In genomic region chr1:134493956-134494355, GRCm38 (mm10) we compare ENCODE assay signal across 8 mouse cellular contexts. TPM values are rescaled to one million over a fixed set of nuclear protein-coding genes. Genes with fewer than 3 reads are reported as not detected.
DNase-seq lines count a peak whose midpoint lies in the region; ATAC-seq and TF ChIP-seq lines count a peak whose summit lies in the region.

No protein-coding gene starts in this region.

- TF ChIP-seq CTCF in hindbrain, postnatal 0 days (IDR thresholded peaks at IDR 0.05; ENCODE audit: low read depth), result no peak

- peaks cover 14% of the 10 kb centered on the region for H3K36me3 ChIP-seq in heart, embryonic 16.5 days (ENCODE audit: control insufficient read depth, insufficient read depth)
- peaks cover 13% of the 10 kb centered on the region; the same call in 1 of the 2 replicates for H3K36me3 ChIP-seq in hindbrain, postnatal 0 days (ENCODE audit: insufficient read depth, low read length)
- peaks cover 10% of the 10 kb centered on the region; the same call in 1 of the 2 replicates for H3K36me3 ChIP-seq in midbrain, embryonic 15.5 days (replicated peaks)

- no peaks in the 10 kb centered on the region for H3K27me3 ChIP-seq in heart, embryonic 16.5 days (ENCODE audit: control insufficient read depth, insufficient read depth, low read length)
- no peaks in the 10 kb centered on the region for H3K27me3 ChIP-seq in hindbrain, postnatal 0 days (ENCODE audit: insufficient read depth, low read length)
- H3K27me3 ChIP-seq in midbrain, embryonic 15.5 days (replicated peaks), result no peaks in the 10 kb centered on the region

- no peaks in the 10 kb centered on the region for H3K9me3 ChIP-seq in heart, embryonic 16.5 days (replicated peaks; ENCODE audit: control insufficient read depth, low read length)
- no peaks in the 10 kb centered on the region for H3K9me3 ChIP-seq in hindbrain, postnatal 0 days (ENCODE audit: low read length)
- H3K9me3 ChIP-seq in midbrain, embryonic 15.5 days, result no peaks in the 10 kb centered on the region

- H3K4me3 ChIP-seq in heart, embryonic 16.5 days (ENCODE audit: low read length), result peak overlapping the region; percentile 87
- peak overlapping the region; percentile 80 for H3K4me3 ChIP-seq in hindbrain, postnatal 0 days (ENCODE audit: low read length)
- peak overlapping the region; percentile 54 for H3K4me3 ChIP-seq in midbrain, embryonic 15.5 days

- peak overlapping the region; percentile 88 for H3K4me2 ChIP-seq in heart, embryonic 16.5 days (ENCODE audit: low read depth, low read length)
- H3K4me2 ChIP-seq in hindbrain, postnatal 0 days (ENCODE audit: low read depth, low read length), result peak overlapping the region; percentile 73
- peak overlapping the region; percentile 73 for H3K4me2 ChIP-seq in midbrain, embryonic 15.5 days

- H3K27ac ChIP-seq in heart, embryonic 16.5 days (ENCODE audit: low read length), result peak overlapping the region; percentile 92
- peak overlapping the region; percentile 92 for H3K27ac ChIP-seq in hindbrain, postnatal 0 days
- H3K27ac ChIP-seq in midbrain, embryonic 15.5 days, result peak overlapping the region; percentile 92

- H3K4me1 ChIP-seq in heart, embryonic 16.5 days (ENCODE audit: control insufficient read depth, insufficient read depth, low read length), result peaks cover 2% of the 10 kb centered on the region
- H3K4me1 ChIP-seq in hindbrain, postnatal 0 days (ENCODE audit: insufficient read depth, low read length), result no peaks in the 10 kb centered on the region
- peaks cover 17% of the 10 kb centered on the region for H3K4me1 ChIP-seq in midbrain, embryonic 15.5 days

- 18% methylated on average over 5 of the region's 5 CpGs for WGBS in heart, embryonic 16.5 days
- WGBS in hindbrain, postnatal 0 days, result 22% methylated on average over 5 of the region's 5 CpGs
- WGBS in midbrain, embryonic 15.5 days, result 25% methylated on average over 5 of the region's 5 CpGs

- no peak for ATAC-seq in heart, embryonic 16.5 days (replicated peaks; ENCODE audit: extremely low read depth, insufficient read depth, low FRiP score)
- ATAC-seq in common myeloid progenitor, adult 5-6 weeks (replicated peaks; ENCODE audit: low read depth, poor library complexity, severe bottlenecking), result 0 out of 2 replicates have a peak, but pooled peaks have one; percentile 10
- ATAC-seq in hindbrain, postnatal 0 days, result no peak
- ATAC-seq in midbrain, embryonic 15.5 days (replicated peaks), result no peak; the same call in 1 of the 2 replicates
- ATAC-seq in frontal cortex, adult (ENCODE audit: low TSS enrichment), result no peak

- H3K9ac ChIP-seq in heart, embryonic 16.5 days (ENCODE audit: low read length), result peak overlapping the region; percentile 82
- peak overlapping the region; percentile 75 for H3K9ac ChIP-seq in hindbrain, postnatal 0 days (replicated peaks; ENCODE audit: low read length)
- peak overlapping the region; percentile 55 for H3K9ac ChIP-seq in midbrain, embryonic 15.5 days

- no peak for DNase-seq in heart, adult 11 months
- DNase-seq in hindbrain, postnatal 0 days (ENCODE audit: low spot score), result peak; percentile 5
- DNase-seq in cerebellum, adult 9-11 months, result no peak
- no peak for DNase-seq in cerebellum, postnatal 25 days

RNA-seq across cellular contexts. Expression of gene Rabif, which starts 0.5 kb away (rescaled TPM):
- polyA plus RNA-seq in heart, embryonic 16.5 days (2015; fragmentation: Nextera tagmentation; extraction: Ambion mirVana), result 29.6 and 29.9 TPM in 2 replicates
- 15.2 and 18.3 TPM in 2 replicates for total RNA-seq in common myeloid progenitor, adult 5-6 weeks (2017)
- 32.8 and 37.6 TPM in 2 replicates for total RNA-seq in hindbrain, postnatal 0 days (2014; rRNA removed)
- 68.6 and 69.2 TPM in 2 replicates for polyA plus RNA-seq in hindbrain, postnatal 0 days (2015; fragmentation: Nextera tagmentation; extraction: Ambion mirVana)
- 69.5 and 70.7 TPM in 2 replicates for polyA plus RNA-seq in midbrain, embryonic 15.5 days (2015; fragmentation: Nextera tagmentation; extraction: Ambion mirVana)

RNA-seq across cellular contexts. Expression of gene Klhl12, which starts 38.6 kb away (rescaled TPM):
- 20.6 and 21.1 TPM in 2 replicates for polyA plus RNA-seq in heart, embryonic 16.5 days (2015; fragmentation: Nextera tagmentation; extraction: Ambion mirVana)
- 21.8 and 28.1 TPM in 2 replicates for total RNA-seq in common myeloid progenitor, adult 5-6 weeks (2017)
- 25.6 and 28.5 TPM in 2 replicates for total RNA-seq in hindbrain, postnatal 0 days (2014; rRNA removed)
- polyA plus RNA-seq in hindbrain, postnatal 0 days (2015; fragmentation: Nextera tagmentation; extraction: Ambion mirVana), result 35.1 and 36.9 TPM in 2 replicates
- polyA plus RNA-seq in midbrain, embryonic 15.5 days (2015; fragmentation: Nextera tagmentation; extraction: Ambion mirVana), result 37.0 and 37.7 TPM in 2 replicates

RNA-seq across cellular contexts. Expression of gene Mgat4e, which starts 55.5 kb away (rescaled TPM):
- polyA plus RNA-seq in heart, embryonic 16.5 days (2015; fragmentation: Nextera tagmentation; extraction: Ambion mirVana), result not detected in 2 replicates
- not detected in 2 replicates for total RNA-seq in common myeloid progenitor, adult 5-6 weeks (2017)
- total RNA-seq in hindbrain, postnatal 0 days (2014; rRNA removed), result 0.18 TPM in 1 of 2 replicates, not detected in the other
- polyA plus RNA-seq in hindbrain, postnatal 0 days (2015; fragmentation: Nextera tagmentation; extraction: Ambion mirVana), result not detected in 2 replicates
- polyA plus RNA-seq in midbrain, embryonic 15.5 days (2015; fragmentation: Nextera tagmentation; extraction: Ambion mirVana), result not detected in 2 replicates
